Mouse (Mus musculus) frontal cortex, adult (tissue): ENCODE results near the gene Gipc1.

Experiments
- ATAC-seq: cut with Nextera tagmentation; 2 replicates; pipeline ENCODE4 v1.9.2; 2017; ENCODE audit warnings: mild to moderate bottlenecking, moderate library complexity, mixed read lengths; ENCODE audit not compliant: low TSS enrichment

The Gipc1 gene

DNA sequence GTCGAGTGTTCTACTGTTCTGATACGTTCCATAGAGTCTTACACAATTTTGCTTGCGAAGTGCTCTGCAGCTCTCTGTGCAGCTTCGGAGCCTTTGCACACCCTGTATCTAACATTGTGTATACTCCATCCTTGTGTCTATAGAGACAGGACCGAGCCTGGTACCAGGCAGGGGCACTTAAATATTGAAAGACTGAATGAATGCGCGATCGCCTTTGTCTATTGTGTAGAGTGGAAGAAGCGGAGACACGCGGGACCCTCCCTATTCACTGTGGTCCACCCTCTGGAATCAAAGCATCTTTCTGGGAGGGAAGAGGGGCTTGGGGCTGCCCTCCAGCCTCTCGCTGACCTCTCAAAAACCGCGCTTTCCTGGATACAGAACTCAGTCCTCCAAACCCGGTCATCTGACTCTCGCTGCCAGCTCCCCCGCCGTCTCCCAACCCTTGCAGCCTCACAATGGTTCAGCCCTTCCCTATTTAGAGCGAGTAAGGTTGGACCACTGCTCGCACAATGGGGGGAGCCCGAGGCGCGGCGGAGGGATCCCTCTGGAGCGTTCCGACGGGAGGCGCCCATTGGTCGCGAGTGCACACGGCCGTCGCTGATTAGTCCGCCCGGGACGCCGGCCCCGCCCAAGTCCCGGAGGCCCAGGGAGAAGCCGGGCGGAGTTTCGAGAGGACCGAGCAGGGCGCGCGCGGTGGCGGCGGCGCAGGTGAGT is at the start of gene Gipc1:
TSS of gene Gipc1 (plus strand) at position 648 of the 714 bp plus-strand sequence.
- peak; percentile 92 for ATAC-seq

GRCm38 (mm10) chr8:83607661-83608397 is 44.6 kb upstream of the Gipc1 start, which contains the start of the genes Tecr and Dnajb1:
Tecr (minus strand) TSS chr8:83607971.
Dnajb1 (plus strand) TSS chr8:83608193.
- ATAC-seq, result peak; percentile 87

GRCm38 (mm10) chr8:83608398-83608829 is 44.1 kb upstream of the Gipc1 start:
- ATAC-seq, result peak; percentile 60

DNA sequence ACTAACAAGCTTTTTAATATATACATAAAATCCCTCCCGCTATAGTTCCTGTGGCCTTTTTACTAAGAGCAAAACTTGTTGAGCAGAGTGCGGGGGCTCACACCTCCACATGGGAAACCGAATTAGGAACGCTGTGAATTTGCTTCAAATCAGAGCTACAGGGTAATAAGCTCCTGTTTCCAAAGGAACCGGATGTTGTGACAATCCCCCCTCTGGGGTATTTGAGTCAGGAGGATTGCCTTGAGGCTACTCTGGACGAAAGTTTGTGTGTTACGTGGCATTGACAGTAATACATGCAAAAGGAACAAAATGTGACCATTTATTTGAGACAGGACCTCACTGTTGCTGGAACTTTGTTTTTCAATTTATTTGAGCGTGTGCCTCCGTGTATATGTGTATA is 43.4 kb upstream of the Gipc1 start:
- ATAC-seq, result no peak

DNA sequence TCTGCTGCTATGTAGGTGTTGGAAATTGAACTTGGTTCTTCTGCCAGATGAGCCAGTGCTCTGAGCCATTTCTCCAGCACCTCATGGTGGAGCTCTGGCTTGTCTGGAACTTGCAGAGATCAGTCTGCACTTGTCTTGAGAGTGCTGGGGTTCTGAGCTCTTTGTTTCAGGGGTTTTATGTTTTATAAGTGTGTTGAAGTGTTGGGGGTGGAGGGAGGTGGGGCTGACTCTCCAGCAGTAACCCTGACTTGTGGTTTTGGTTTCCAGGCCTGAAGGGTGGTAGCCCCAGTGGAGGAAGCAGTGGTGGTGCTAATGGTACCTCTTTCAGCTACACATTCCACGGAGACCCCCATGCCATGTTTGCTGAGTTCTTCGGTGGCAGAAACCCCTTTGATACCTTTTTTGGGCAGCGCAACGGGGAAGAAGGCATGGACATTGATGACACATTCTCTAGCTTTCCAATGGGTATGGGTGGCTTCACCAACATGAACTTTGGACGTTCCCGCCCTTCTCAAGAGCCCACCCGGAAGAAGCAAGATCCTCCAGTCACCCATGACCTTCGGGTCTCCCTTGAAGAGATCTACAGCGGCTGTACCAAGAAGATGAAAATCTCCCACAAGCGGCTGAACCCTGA is 42.8 kb upstream of the Gipc1 start:
- no peak for ATAC-seq

DNA sequence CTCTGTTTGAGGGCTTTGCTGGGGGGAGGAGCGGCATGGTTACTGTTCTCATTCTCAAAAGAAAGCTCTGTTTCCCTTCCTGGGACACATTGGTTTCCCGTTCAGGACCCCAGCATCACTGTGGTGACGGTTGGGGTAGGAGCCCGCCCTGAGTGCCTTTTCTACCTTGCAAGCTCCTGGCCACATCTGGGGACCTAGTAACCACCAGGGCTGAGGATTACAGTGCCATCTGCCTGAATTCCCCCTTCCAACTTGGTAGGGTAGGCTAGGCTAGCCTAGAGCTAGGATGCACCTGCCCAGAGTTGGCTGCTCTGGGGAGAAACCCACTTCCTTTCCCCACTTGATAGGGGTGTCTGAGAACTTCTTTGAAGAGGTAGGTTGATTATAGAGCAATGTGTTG is 40.6 kb upstream of the Gipc1 start:
- no peak for ATAC-seq

DNA sequence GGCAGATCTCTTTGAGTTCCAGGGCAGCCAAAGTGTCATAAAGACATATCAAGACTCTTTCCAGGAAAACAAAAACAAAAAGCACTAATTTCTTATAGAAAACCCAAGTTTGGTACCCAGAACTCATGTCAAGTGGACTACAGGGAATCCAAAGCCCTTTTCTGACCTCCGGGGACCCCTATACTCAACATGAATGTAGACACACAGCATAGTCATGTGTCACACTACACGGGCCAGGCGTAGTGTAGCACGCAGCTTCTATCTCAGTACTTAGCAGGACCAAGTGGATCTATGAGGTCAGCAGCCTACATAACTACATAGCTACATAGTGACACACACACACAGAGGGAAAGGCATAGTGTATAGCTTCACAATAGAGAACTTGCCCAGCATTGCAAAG is 38.8 kb upstream of the Gipc1 start:
- ATAC-seq, result no peak

DNA sequence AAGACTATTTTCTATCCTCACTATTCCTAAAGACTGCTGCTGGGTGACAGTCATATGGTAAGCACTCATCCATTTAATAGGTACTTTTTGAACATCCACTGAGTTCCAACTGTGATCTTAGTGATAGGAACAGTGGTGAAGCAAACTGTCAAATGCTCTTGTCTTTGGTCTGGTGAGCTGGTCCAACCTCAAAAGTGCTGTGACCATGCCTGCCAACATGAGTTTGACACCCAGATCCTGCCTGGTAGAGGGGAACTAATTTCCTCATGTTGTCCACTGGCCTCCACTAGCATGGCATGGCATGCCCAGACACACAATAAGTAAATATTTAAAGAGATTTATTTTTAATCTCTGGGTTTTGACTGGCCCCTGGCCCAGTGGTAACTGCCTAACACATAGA is 35.9 kb upstream of the Gipc1 start:
- no peak for ATAC-seq

- ATAC-seq, result peak; percentile 82
Observed at GRCm38 (mm10) chr8:83617111-83617510, 35.4 kb upstream of the Gipc1 start.

GRCm38 (mm10) chr8:83618566-83618965 is 33.9 kb upstream of the Gipc1 start:
- no peak for ATAC-seq

DNA sequence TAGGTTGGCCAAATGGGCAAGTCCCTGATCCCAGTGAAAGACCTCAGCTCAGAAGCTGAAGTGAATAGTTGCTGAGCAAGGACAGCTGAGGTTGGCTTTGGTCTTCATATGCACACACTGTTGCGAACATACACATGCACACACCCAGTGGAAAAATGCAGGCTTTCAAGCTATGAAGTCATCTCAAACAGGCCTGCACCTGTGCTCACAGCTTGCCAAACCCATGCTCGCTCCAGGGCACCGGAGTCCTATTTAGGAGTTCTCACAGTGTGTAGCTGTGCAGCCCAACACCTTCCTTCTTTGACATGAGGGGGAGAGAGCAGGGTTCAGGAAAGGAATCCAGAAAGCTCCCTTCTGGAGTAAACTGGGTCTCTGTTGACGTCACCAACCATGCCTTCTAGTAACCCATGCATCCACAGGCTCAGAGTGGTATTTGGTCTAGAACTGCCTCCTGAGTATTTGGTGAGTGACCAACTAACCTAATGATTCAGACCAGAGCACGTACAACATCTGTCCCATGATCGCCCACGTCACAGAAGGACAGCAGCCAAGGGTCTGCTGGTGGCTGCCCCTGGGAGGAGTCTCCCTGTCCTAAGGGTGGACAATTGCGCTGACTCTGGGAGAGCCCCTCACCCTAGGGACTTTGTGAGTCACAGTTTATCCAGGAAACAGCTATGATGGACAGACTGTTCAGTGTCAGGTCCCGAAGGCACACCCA is 32.8 kb upstream of the Gipc1 start:
- ATAC-seq, result no peak

GRCm38 (mm10) chr8:83621691-83622388 is 30.6 kb upstream of the Gipc1 start:
- ATAC-seq, result 0 out of 2 replicates have a peak, but pooled peaks have one; percentile 1

GRCm38 (mm10) chr8:83622389-83622989 is 30.0 kb upstream of the Gipc1 start:
- ATAC-seq, result peak; percentile 92

GRCm38 (mm10) chr8:83623549-83623948 is 28.9 kb upstream of the Gipc1 start:
- no peak for ATAC-seq

DNA sequence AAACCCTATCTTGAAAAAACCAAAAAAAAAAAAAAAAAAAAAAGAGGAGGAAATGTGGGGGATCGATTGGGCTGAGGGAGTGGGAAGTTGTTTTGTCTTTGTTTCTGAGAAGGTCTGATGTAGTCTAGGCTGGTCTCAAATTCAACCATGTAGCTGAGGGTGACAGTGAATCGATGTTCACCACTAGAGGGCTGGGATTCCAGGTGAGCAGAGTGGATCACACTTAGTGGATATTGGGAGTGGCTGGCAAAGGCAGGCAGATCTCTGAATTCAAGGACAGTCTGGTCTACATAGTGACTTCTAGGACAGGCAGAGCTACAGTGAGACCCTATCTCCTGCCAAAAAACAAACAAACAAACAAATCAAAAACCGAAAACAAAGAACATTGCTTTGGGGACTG is 27.7 kb upstream of the Gipc1 start:
- no peak for ATAC-seq

DNA sequence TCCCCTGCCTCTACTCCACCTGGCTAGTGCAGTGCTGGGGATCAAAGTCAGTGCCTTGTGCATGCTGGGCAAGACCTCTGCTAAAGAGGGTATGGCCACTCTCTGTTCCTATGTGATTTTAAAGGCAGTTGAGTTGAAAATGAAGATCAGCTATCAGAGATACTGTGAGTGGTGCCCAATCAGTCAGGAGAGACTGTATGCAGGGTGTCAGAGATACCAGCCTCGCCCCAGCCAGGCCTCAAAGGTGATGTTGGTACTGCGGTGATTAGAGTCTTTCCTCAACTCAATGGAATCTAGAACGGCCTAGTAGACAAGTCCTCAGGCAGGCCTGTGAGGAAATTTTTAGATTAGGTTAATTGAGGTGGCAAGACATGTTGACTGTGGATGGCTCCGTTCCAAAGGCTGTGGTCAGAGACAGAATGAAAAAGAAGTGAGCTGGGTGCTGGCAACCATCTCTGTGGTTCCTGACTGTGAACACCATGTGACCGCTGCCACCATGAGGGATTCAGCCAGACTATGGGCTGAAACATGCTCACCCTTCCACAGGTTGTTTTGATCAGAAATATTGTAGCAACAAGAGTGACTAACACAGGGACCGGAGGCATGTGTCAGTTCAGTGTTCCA is 26.7 kb upstream of the Gipc1 start:
- no peak for ATAC-seq

DNA sequence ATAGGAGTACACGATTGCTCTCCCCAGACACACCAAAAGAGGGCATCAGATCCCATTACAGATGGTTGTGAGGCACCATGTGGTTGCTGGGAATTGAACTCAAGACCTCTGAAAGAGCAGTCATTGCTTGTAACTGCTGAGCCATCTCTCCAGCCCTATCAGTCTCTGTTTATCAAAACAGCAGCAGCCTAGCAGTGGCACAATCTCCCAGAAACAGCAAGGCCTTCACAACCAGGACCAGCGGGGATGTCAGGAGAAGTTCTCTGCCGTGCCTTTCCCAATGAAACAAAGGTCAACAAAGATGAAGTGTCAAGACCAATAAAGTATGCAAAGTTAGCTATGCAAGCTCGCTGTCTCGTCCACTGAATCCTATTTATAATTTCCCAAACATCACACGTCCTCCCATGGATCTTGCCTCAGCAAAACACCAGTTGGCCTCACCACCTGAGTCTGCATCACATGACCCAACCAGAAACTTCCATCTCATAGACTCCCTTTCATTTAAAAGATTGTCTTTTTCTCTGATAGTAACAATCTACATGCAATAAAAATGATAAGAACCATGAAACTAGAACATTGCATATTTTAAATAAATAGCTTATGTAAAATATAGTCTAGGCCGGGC is 20.3 kb upstream of the Gipc1 start:
- ATAC-seq, result no peak

GRCm38 (mm10) chr8:83638856-83639255 is 13.6 kb upstream of the Gipc1 start:
- no peak for ATAC-seq

- no peak for ATAC-seq
Observed at GRCm38 (mm10) chr8:83639649-83640048, 12.8 kb upstream of the Gipc1 start.

- no peak for ATAC-seq
Observed at GRCm38 (mm10) chr8:83647511-83647910, 5.0 kb upstream of the Gipc1 start.
